8 mouse cellular contexts compared by ENCODE assay signal in genomic region chr2:147364982-147365907, GRCm38 (mm10). TPM values are rescaled to one million over a fixed set of nuclear protein-coding genes. Genes with fewer than 3 reads are reported as not detected.
DNase-seq lines count a peak whose midpoint lies in the region; ATAC-seq lines count a peak whose summit lies in the region.

No protein-coding gene starts in this region.

- DNase-seq in heart, adult 8-10 months (ENCODE audit: low spot score) = no peak
- DNase-seq in adrenal gland, postnatal 36 days = peak; percentile 7 to 25
- peak; percentile 60 for DNase-seq in hindbrain, embryonic 10.5 days (ENCODE audit: low spot score)
- DNase-seq in right cerebral cortex, postnatal 36 days (ENCODE audit: low spot score in 2 of 2) = no peak
- DNase-seq in cerebellum, postnatal 14 days = no peak

- peaks cover 34% of the 10 kb centered on the region for H3K4me1 ChIP-seq in heart, embryonic 13.5 days
- peaks cover 25% of the 10 kb centered on the region for H3K4me1 ChIP-seq in hindbrain, embryonic 10.5 days (replicated peaks)
- peaks cover 12% of the 10 kb centered on the region for H3K4me1 ChIP-seq in midbrain, embryonic 15.5 days

- peak overlapping the region; percentile 42 for H3K4me3 ChIP-seq in heart, embryonic 13.5 days
- H3K4me3 ChIP-seq in hindbrain, embryonic 10.5 days = peak overlapping the region; percentile 43
- H3K4me3 ChIP-seq in midbrain, embryonic 15.5 days = peak overlapping the region; percentile 31

- H3K27me3 ChIP-seq in heart, embryonic 13.5 days (replicated peaks) = peaks cover 94% of the 10 kb centered on the region
- peaks cover 95% of the 10 kb centered on the region for H3K27me3 ChIP-seq in hindbrain, embryonic 10.5 days (ENCODE audit: insufficient read depth, poor library complexity, severe bottlenecking)
- peaks cover 92% of the 10 kb centered on the region for H3K27me3 ChIP-seq in midbrain, embryonic 15.5 days (replicated peaks)

- H3K36me3 ChIP-seq in heart, embryonic 13.5 days = no peaks in the 10 kb centered on the region
- no peaks in the 10 kb centered on the region for H3K36me3 ChIP-seq in hindbrain, embryonic 10.5 days
- H3K36me3 ChIP-seq in midbrain, embryonic 15.5 days (replicated peaks) = no peaks in the 10 kb centered on the region

- H3K4me2 ChIP-seq in heart, embryonic 13.5 days = peak overlapping the region; percentile 67
- peak overlapping the region; percentile 52 for H3K4me2 ChIP-seq in midbrain, embryonic 15.5 days

- H3K27ac ChIP-seq in heart, embryonic 13.5 days (replicated peaks) = no peak overlapping the region
- H3K27ac ChIP-seq in hindbrain, embryonic 10.5 days = no peak overlapping the region
- H3K27ac ChIP-seq in midbrain, embryonic 15.5 days = no peak overlapping the region

- peak overlapping the region; percentile 29; the same call in 1 of the 2 replicates for H3K9ac ChIP-seq in heart, embryonic 13.5 days
- H3K9ac ChIP-seq in midbrain, embryonic 15.5 days = no peak overlapping the region

- H3K9me3 ChIP-seq in heart, embryonic 13.5 days = no peaks in the 10 kb centered on the region
- H3K9me3 ChIP-seq in hindbrain, embryonic 10.5 days = no peaks in the 10 kb centered on the region
- no peaks in the 10 kb centered on the region for H3K9me3 ChIP-seq in midbrain, embryonic 15.5 days

- WGBS in heart, embryonic 13.5 days = under 1% methylated on average over 80 of the region's 80 CpGs
- under 1% methylated on average over 80 of the region's 80 CpGs for WGBS in hindbrain, embryonic 10.5 days
- WGBS in midbrain, embryonic 15.5 days = under 1% methylated on average over 79 of the region's 80 CpGs

- peak; percentile 46; the same call in 1 of the 2 replicates for ATAC-seq in heart, embryonic 13.5 days (ENCODE audit: extremely low read depth, insufficient number of reproducible peaks, low FRiP score, low TSS enrichment)
- ATAC-seq in midbrain, embryonic 15.5 days (replicated peaks) = peak; percentile 57
- ATAC-seq in megakaryocyte-erythroid progenitor cell, adult 5-6 weeks (replicated peaks; ENCODE audit: low FRiP score, low TSS enrichment, poor library complexity, severe bottlenecking) = no peak

RNA-seq across cellular contexts. Expression of gene Pax1, which starts 3.5 kb away (rescaled TPM):
- 0.09 and 1.4 TPM in 2 replicates for polyA plus RNA-seq in heart, embryonic 13.5 days (2015; fragmentation: Nextera tagmentation; extraction: Ambion mirVana)
- not detected for total RNA-seq in heart, adult 8-10 months (2022)
- total RNA-seq in adrenal gland, postnatal 36 days (2021) = not detected
- polyA plus RNA-seq in hindbrain, embryonic 10.5 days (2016; fragmentation: Nextera tagmentation; extraction: Ambion mirVana) = 0.96 and 1.6 TPM in 2 replicates
- polyA plus RNA-seq in midbrain, embryonic 15.5 days (2015; fragmentation: Nextera tagmentation; extraction: Ambion mirVana) = not detected in 2 replicates
- not detected in 2 replicates for total RNA-seq in megakaryocyte-erythroid progenitor cell, adult 5-6 weeks (2014; fragmentation: Nextera tagmentation)
- total RNA-seq in megakaryocyte-erythroid progenitor cell, adult 5-6 weeks (2017) = not detected in 2 replicates

Comparison
In these comparisons a context has a peak if more than half of its experiments do, and no peak if none do; other contexts are left out.
1. DNase-seq: peak in adrenal gland, postnatal 36 days (2 of 2) and hindbrain, embryonic 10.5 days (single experiment); none in heart, adult 8-10 months (single experiment), right cerebral cortex, postnatal 36 days (0 of 2) and cerebellum, postnatal 14 days (0 of 2).
2. Peak in every context shown above with its lines, with median percentiles within 50 percentile points of each other: H3K4me3 ChIP-seq.